Mouse (Mus musculus) urinary bladder, postnatal 25 days (tissue): ENCODE results near the gene Atf6.

ENCODE experiments used
- DNase-seq: peaks from one replicate; pipeline ENCODE4 v3.0.0; 2022; ENCODE audit warnings: low spot score

Atf6 gene

DNA sequence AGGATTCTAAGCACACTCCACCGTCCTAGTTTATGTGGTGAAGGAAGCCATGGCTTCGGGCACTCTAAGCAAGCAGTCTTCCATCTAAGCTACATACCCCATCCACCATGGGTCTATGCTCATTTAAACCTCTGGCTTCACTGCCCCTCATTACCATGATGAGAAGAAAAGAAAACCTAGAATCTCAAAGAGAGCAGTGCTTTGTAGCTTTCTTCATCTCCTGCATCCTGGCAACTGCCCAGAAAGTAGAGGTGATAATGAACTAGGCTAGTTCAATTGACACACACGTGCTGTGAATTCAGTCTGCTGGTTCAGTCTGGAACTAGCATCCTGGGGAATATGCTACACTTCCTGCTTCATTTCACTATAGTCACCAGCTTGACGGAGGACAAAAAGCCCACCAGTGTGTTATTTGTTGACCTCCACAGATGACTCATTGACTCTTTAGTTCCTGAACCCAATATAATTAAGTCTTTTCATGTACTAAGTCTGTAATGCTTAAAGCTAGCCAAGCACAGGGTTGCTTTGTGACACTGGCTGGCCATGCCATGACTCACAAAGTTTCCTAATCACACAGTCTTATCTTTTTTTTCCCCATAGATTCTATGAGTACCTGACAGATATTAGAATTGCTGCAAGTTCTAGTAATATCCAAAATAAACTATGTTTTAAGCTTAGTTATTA is 162.5 kb downstream of the Atf6 start:
- no peak for DNase-seq

DNA sequence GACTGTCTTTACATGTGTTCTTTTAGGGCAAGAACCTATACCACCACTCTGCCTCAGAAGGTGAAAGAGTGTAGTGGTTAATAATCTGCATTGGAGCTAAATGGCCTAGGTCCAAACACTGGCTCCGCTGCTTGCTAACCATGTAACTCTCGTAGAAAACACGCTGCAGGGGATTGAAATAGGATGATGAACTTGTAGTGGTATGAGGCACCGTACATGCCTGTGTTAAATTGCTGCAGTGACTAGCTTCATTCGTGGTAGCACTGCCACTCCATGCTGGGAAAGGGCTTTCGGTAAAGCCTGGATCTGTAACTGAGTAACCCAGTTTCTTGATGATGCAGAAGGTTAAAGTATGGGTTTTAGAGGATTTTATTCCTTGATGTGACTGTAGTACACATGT is 163.5 kb downstream of the Atf6 start:
- no peak for DNase-seq

DNA sequence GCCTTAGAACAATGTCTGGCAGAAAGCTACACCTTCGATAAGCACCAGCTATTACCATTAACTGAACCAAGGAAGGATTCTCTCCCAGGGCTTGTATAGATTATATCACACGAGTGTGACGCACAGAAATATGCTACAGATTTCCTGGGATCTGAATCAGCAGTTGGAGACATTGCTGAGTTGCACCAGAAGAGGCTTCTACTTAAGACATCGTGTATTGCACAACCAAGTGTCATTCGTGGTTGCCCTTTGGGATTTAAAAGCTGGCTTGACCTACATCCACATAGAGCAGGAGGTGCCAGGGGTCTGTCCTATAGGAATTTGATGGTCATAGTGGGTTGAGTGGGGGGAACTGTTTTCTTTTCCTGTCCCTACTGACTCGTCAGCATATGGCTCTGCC is 164.6 kb downstream of the Atf6 start:
- no peak for DNase-seq

DNA sequence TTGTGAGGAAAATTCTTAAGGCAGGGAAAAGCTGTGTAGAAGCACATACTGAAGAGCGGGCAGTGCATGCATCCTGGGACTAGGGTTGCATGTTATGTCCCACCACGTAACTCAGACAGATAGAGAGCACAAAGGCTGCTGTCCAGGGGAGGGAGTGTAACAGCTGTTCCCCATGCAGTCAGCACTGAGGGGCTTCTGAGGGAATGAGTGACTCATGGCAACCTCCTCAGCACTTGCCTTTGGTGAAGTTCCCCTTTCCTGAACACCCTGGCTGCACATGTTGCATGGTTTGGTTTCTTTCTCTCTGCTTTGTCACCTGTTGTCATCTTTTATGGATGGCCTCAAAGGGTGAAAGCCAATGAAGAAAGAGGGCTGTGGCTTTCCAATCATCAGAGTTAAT is 165.3 kb downstream of the Atf6 start:
- no peak for DNase-seq

DNA sequence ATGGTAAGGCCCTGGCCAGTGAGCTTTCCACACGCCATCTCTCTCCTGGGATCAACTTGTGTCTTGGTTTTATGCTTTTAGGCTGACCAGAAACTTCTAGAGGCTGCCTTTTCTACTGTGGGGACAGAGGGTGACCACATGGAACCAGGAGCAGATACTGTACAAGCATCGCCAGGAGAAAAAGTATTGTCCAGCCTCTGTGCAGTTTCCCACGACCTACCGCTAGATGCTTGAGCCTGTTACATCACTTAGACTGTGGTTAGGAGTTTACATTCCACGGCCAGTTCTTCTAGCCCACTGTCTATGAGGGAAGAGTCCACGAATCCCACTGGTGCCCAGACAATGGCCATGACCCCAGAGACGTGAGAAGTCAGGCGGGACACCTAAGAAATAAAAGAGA is 166.0 kb downstream of the Atf6 start:
- DNase-seq, result no peak

DNA sequence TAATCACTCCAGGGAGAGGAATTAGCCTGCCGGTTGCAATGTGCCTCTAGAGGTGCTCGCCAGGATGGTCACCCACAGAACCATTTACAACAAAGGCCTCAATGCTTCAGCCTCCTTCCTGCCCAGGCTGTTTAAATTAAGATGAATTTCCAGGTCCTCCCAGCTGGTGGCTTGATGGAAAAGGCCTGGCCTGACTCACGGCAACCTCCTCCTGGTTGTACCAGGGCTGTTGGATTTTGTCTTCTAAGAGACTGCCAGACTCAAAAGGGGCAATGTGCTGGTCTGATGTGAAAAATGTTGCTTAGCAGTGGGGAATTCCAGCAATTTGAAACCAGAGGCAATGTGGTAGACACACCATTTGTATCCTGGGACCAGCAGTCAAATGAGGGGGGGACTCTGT is 166.4 kb downstream of the Atf6 start:
- no peak for DNase-seq

DNA sequence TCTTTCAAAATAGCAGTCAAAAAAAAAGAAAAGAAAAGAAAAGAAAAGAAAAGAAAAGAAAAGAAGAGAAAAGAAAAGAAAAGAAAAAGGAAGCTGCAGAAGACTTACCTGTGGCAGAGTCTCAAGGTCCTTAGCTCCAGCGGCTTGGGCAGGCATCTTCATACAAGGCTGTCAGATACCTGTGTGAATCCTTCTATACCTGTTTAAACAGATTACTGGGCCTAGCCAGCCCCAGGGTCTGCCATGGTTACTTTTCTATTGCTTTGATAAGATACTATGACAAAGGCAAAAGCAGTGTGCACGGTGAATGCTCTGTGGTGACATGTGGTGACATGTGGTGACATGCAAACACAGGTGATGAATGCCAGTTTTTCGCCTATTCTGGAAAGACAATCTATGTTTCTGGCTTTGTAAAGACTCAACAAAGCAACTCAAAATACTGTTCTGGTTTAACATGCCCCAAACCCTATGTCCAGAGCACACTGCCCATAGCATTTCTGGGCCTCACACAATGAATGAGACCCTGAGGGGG is 167.0 kb downstream of the Atf6 start:
- DNase-seq, result no peak

DNA sequence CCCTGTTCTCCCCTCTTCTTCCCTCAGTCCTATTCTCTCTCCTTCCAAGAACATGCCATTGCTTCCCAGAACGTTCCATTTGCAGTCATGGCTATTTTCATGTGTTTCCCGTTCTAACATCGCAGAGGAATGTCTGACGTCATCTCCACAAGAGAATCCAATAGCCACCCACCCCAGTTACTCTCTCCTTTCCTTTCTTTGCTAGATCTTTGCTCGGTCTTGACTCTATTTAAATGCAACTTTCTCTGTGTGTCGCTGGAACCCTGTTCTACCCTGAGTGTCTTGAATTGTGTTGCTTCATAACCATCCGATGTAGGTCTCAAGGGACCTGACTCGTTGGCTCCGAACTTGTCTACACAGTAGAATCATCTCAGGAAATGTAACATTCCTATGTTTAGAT is 168.0 kb downstream of the Atf6 start:
- DNase-seq, result no peak

DNA sequence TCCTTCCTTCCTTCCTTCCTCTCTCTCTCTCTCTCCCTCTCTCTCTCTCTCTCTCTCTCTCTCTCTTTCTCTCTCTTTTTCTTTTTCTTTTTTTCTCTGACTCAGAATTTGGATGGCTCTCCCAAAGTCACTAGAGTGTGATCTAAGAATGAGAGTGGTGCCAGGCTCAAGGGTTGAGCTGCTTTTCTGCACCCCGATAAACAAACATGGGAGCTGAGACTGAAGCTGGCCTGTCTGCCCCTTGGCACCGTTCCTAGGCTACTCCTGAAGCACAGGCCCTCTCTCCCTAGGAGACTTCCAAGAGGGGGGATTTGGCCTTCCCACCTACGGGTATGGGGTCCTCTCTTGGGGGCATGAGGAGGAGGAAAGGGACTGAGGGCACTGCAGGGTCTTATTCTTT is 168.8 kb downstream of the Atf6 start:
- no peak for DNase-seq

DNA sequence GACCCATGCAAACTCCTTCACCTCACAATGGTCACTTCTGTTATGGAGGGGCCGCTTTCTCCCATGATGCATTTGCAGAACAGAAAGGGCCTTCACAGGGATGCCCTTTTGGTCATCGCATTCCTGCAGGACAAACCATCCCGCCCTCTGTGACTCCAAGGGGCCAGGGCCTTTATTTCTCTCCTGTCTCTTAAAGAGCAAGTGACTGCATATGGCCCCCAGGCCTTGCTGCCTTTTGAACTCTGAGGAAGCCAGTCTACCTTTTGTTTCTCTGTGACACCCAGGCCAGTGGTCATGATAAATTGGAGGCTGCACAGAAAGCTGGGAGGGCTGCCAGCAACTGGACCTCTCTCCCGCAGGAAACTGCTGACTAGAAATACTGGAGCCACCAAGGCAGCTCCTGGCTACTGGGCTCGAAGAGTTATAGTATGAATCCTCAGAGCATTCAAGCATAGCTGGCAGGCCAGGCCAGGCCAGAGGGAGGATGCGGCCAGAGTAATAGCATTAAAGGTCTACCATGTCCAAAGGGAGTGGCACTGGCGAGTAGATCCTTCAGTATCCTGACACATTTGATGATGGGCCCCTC is 169.7 kb downstream of the Atf6 start:
- DNase-seq, result no peak

DNA sequence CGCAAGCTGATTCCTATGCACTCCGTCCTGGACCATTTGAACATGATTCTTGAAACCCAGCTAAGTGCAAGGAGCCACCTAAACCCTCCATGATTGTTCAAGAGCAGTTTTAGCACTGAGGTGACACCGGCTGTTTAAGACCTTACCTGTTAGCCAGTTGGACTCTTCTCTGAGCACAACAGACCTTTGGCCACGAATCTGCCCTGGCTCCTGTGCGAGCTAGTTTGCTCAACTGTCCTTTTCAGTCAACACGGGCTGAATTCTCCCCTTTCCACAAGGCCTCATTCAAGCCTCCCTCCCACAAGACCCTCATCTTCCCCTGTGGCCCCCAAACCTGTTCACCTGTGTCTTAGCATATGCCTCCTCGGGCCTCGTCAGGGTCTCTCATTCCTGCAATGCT is 170.6 kb downstream of the Atf6 start:
- no peak for DNase-seq

DNA sequence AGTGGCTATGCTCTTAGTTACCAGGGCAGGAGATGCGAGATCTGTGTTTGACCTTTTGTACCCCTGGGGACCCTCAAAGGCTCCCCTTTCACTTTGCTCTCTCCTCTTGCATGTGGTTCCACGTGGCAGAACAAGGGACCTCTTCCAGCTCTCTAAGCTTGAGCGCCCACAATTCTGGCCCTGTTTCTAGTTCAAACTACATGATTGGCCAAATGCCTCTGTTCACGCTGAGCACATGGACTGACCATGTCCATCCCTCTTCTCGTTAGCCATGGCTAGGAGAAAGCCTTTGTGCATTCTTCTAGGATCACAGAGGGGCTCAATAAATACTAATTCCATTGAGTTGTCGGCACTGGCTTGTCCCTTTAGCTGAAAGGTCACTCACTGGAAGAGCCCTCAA is 172.2 kb downstream of the Atf6 start:
- DNase-seq, result no peak

DNA sequence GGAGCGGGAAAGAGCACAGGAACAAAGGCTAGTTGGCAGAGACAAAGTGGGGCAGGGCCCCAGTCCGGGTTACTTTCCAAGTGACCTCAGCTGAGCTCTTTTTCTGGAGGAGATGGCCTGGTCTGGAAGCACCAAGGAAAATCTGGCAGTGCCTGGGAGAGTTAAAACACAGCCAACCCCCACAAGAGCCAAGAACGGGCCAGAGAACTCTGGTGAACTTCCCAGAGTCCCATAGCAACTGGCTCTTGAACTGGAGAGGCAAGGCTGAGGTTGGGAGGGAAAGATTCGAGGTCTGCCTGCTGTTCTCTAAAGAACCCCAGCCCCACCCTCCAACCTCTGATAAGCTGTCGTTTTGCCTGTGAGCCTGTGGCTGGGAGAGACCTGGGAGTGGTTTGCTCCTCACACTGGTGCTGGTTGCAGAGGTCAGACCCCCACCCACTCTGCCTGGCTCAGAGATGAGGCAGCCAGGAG is 172.7 kb downstream of the Atf6 start:
- no peak for DNase-seq

DNA sequence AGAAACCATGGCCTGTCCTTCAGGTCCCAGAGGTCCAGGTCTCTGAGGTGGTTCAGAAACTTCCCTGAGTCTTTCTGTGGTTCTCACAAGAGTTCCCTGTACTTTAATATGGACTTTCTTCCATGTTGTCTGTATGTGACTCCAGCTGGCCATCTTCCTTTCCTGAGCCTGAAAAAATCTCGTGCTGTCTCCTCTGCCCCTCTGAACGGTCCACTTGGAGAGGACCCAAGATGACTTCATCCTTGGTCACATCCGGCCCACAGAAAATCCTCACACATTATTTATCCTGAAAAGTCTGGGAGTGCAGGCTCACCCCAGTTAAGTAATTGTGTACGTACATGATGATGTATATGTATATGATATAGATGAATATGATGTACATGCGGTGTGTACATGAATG is 176.3 kb downstream of the Atf6 start:
- no peak for DNase-seq

DNA sequence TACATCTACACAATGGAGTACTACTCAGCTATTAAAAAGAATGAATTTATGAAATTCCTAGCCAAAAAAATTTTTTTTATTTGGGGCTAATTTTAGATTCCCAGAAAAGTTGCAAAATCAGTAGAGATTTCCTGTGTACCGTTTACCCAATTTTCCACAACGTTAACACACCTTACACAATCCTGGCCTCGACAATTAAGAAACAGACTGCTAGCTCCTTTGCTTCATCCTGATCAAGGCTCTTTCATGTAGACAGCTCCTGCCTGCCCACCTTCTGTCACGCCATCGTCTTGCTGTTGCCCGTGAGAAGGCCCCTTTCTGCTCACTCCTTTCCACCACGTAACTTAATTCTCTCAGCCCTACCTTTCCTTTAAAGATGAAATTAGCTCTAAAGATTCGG is 177.8 kb downstream of the Atf6 start:
- DNase-seq, result no peak

DNA sequence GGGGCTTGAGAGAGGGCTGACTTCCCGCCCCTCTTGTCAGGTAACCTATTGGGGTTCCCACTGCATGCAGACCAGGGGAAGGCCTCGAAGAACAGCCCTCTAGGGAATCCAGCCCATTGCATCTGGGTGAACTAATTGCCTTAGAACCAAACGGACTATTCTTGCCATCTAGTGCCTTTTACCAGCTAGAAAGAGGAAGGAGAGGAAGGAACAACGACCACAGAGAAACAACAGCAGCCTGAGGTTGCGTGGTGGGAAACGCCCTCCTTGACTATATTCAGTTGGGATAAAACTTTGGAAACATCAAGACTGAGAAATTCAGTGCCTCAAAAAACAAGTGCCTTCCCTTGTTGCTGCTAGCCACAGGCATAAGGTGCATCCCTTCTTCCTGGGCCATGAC is 183.7 kb downstream of the Atf6 start:
- no peak for DNase-seq

DNA sequence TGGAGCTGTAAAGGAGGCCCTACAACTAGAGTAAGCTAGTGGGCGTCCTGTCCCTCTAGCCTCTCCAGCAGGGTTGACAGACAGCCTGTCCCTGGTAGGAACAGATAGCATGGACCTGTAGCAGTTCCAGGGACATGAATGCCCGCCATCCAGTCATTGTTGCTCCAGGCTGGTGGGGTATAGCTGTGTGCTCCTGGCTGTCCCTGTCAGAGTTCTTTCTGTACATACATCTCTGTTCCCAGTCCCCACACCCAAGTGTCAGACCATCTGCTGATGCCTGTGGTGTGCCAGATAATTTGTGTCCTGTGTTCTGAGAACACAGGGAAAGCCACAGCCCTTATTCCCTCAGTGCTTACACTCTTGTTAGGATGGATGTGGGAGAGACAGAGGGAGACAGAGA is 187.9 kb downstream of the Atf6 start:
- no peak for DNase-seq

DNA sequence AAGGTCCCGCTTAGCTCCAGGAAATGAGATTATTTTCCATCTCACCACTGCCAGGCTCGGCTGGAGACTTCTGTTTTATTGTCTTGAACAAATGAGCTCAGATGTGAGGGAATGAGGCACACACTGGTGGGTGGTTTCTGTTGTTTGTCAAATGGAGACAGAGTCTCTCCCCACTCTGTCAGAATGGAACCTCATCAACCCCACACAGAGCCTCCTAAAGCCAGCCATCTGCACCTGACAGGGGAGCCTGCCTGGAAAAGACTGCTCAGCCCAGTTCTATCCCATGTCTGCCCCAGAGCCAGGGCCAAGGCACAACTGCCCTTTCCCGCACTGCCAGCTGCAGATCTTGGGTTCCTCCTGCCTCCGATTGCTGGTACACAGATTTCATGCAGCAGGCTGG is 188.7 kb downstream of the Atf6 start:
- no peak for DNase-seq

DNA sequence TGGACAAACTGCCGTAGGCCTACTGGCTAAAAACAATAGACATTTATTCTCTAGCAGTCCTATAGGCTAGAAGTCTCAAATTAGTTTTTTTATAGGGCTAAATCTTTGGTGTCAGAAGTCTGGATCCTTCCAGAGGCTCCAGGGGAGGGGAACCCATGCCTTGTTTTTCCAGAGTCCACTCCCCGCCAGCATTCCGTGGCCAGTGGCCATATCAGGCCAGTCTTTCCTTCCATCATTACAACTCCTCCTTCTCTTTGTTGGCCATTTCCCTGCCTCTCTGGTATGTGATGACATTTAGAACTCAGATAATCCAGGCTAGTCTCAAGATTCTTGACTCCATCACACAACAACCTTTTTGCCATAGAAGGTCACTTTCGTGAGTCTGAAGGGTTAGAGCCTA is 189.9 kb downstream of the Atf6 start:
- DNase-seq, result no peak

DNA sequence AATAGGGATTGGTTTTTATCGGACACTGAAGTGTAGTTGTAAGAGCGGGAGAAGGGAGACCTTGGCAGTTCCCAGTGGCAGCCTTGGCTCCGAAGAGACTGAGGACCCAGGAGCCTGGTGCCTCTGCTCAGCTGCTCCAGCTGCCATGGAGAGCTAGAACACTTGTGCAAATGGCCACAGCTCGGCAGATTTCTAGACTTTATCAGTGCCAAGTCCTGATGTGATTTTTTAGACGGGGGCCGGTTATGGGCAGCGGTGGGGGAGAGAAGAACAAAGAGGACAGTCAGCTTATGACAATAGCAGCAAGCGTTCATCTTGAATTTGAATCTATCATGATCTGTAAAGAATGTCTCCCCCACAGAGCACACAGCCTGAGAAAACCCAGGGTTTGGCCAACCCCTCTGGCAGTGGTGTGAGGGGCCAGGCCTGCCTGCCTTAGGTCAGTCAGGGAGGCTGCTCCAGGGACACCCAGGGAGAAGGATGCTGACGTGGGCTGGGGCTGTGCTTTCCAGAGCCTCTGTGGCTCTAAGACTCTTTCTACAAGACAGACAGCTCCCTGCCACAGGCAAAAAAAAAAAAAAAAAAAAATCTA is 193.3 kb downstream of the Atf6 start:
- no peak for DNase-seq

DNA sequence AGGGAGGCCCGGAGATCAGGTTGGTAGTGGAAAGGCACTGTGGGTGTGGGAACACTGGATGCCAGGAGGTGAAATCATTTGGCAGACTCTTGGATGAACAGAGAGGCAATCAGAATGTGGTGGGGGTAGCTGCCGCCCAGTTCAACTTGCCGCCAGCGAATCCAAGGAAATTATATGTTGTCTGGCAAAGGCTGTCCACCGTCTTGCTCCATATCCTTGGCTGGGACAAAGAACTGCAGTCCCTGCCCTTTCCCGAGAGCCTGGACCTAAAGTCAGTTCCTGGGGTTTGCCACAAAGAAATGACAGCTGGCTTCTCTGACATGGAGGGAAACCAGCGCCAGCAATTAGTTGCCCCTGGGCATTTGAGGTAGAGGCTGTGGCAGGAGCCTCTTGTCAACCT is 202.4 kb downstream of the Atf6 start:
- DNase-seq, result no peak

DNA sequence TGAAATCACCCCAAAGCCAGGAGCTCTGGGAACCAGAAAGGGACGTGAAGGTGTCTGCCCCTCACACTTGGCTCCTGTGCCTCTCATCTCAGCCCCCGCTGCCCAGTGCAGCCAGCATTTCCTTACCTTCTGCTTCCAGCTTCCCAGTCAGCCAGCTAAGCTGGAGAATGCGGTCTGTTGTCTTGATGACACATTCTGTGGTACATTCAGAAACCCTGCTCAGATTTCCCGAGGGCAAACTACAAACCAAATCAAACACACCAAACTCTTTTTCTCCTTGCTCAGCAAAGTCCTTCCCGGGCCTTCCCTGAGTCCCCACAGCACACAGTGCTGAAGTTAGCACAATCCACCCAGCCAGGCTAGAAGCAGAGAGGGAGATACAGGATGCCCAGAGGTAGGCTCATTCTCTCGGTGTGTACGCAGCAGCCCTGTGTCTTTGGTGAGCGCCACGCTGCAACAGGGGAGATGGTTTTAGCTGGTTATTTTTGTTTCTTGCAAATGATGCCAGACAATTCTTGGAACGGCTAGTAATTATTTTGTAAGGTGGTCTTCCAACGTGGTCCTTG is 202.9 kb downstream of the Atf6 start:
- DNase-seq, result no peak

DNA sequence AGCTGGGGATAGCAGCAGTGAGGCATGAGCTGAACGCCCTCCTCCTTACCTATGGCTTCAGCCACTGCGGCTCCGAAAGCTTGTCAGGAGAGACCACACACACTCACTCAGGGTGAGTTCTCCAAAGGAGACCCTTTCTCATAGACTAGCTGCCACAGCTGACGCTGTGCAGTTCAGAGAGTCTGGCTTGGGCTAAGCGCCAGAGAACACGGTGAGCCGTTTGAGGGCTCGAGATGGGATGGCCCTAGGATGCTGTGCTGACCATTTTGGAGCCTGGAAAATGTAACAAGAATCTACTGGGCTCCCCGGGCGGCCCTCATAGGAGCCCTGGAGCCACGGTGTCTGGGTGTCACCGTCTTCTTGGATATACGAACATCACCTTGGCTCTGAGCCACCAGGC is 208.3 kb downstream of the Atf6 start:
- DNase-seq, result no peak
